Mouse (Mus musculus): ENCODE measurements at regions not wholly inside any gene's neighbourhood (a gene's known extent, or its start where the extent isn't known, plus 50 kb on each side); places are given as distances from the start of the nearest gene placed in this dataset.

DNA sequence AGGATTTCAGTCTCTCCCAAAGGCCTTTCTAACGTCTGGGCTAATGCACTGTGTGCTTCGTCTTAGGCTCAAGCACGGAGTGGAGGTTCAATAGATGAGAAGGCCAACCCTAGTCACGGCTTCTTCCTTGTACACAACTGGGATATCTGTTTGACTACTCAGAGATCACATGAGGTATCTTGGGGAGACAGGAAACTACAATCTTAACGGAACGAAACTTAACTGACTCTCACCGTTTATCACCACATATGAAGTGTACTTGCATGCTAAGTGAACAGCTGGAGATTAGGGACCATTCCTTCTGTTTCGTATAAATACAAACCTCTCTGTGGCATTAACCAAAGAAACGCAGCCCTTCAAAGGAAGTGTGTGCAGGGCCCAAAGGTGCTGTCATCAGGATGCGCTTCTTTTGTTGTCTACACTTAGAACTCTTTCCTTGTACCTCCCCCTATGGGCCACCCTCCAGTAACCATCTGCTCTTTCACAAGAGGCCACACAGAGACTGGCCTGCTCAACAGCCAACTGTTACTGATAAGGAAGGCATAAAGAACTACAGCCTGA is 55.8 kb upstream of the Cdkn2b start:
- no peak for TF ChIP-seq CTCF (IDR thresholded peaks at IDR 0.05)
- TF ChIP-seq EP300 (IDR thresholded peaks at IDR 0.05): no peak
